Mouse (Mus musculus): ENCODE measurements at regions not wholly inside any gene's neighbourhood (a gene's known extent, or its start where the extent isn't known, plus 50 kb on each side); places are given as distances from the start of the nearest gene placed in this dataset.

- TF ChIP-seq CTCF (IDR thresholded peaks at IDR 0.05; ENCODE audit: control insufficient read depth, insufficient read depth, insufficient read length) = no peak
- TF ChIP-seq CEBPB (IDR thresholded peaks at IDR 0.05; ENCODE audit: low read depth) = no peak
- TF ChIP-seq USF1 (IDR thresholded peaks at IDR 0.05; ENCODE audit: low read depth) = no peak
- no peak for TF ChIP-seq MYOG (IDR thresholded peaks at IDR 0.05; ENCODE audit: control insufficient read depth, extremely low read depth, insufficient read length)
- no peak for TF ChIP-seq MAX (IDR thresholded peaks at IDR 0.05)
These were observed 449.3 kb upstream of the Mgmt start for GRCm38 (mm10) chr7:136445091-136445490.
